Mouse (Mus musculus) pancreas, adult 10 weeks (tissue): ENCODE measurements around the gene Atp6v1g3. TPM values are rescaled to one million over a fixed set of nuclear protein-coding genes. Genes with fewer than 3 reads are reported as not detected.

Source experiments
- polyA plus RNA-seq: library from polyadenylated mRNA; stranded (reverse); fragments of 350-450 nt; fragmentation: Illumina TruSeq; extraction: RNeasy Lipid Tissue Mini Kit (QIAGEN cat#74804); gene quantifications from one replicate; pipeline ENCODE4 v1.2.3, GENCODE M21; 2015; ENCODE audit warnings: low read depth, low replicate concordance; ENCODE audit not compliant: insufficient read depth

Gene Atp6v1g3
- not detected for polyA plus RNA-seq

GRCm38 (mm10) chr1:138273438-138273837 is at the start of gene Atp6v1g3:
TSS of gene Atp6v1g3 (plus strand) at chr1:138273738.

Other genes with a start within 250 kb of the Atp6v1g3 start
- gene Ptprc, start 98.0 kb upstream of the Atp6v1g3 start, polyA plus RNA-seq, result 2.6 TPM